Mouse (Mus musculus) gastrocnemius, postnatal 25 days (tissue): ENCODE data around the gene Mroh2a. TPM values are rescaled to one million over a fixed set of nuclear protein-coding genes. Genes with fewer than 3 reads are reported as not detected.

Source experiments
- DNase-seq: peaks from one replicate; pipeline ENCODE4 v3.0.0; 2022
- total RNA-seq, 2 experiments: library from RNA; stranded (reverse); gene quantifications; 1 replicate in 1 of 2; 2 replicates in 1 of 2; pipeline ENCODE4 v1.2.3; 2021

The Mroh2a gene
- total RNA-seq, 2 experiments from 2014 or later, result not detected

DNA sequence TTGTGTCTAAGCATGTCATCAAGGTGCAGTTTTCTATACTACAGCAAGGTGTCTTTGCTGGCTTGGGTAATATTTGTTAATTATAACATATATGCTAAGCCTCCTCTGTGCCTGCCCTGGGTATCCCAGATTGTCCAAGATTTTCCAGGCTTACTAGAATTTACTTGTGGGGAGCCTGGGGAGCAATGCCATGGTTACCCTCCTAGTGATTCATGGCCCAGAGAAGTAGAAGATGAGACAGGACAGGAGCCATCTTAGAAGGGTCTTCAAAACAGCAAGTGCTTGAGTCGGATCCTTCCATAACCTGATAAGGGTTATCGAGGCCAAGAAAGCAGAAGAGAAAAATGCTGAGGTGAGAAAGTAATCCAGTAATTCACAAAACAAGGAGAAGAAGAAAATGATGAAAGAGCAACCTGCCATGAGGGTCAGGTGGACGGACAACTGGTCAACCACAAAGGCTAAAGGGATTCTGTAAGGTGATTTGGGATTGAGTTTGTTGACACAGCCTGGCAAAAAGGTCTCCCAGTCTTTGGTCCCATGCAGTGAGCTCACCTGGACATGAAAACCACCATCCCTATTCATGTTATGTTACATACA is 64.7 kb downstream of the Mroh2a start:
- peak; percentile 6 for DNase-seq

GRCm38 (mm10) chr1:88292057-88292456 is 65.3 kb downstream of the Mroh2a start:
- no peak for DNase-seq

DNA sequence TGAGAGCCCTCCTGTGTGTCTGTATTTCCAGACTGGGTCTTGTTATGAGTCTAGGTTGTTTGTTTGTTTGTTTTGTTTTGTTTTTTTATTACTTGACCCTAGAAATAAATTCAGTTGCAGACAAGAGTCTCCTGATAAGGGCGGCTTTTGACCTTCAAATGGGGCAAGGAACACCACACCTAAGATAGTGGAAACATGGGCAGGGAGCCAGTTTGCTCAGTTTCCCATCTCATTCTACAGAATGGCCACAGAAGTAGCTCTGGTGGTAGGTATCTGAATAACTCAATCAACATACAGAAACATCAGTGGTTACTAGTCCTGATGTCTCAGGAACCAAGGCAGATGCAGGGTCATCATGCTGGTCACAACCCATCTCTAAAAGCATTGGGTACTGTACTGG is 67.9 kb downstream of the Mroh2a start:
- no peak for DNase-seq

DNA sequence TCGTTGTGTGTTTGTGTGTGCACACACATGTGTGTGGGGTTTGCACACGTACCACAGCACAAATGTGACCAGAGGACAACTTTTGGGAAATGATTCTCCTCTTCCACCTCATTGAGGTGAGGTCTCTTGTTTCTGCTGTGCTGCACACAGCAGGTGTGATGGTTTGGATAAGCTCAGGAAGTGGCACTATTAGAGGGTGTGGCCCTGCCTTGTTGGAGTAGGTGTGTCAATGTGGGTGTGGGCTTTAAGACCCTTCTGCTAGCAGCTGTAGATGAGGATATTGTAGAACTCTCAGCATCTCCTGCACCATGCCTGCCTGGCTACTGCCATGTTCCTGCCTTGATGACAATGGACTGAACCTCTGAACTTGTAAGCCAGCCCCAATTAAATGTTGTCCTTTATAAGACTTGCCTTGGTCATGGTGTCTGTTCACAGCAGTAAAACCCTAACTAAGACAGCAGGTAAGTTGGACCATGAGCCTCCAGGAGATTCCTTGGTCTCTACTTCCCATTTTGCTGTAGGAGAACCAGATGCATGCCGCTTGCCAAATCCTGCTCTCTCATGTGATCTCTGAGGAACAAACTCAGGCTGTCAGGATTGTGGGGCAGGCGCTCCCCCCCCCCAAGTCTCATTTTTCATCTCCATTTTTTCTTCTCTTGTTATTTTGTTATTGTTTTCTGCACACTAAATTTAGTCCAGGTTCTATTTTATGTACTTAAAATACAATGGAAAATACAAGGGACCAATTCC is 69.6 kb downstream of the Mroh2a start:
- no peak for DNase-seq

GRCm38 (mm10) chr1:88297480-88298258 is 70.9 kb downstream of the Mroh2a start:
- no peak for DNase-seq

DNA sequence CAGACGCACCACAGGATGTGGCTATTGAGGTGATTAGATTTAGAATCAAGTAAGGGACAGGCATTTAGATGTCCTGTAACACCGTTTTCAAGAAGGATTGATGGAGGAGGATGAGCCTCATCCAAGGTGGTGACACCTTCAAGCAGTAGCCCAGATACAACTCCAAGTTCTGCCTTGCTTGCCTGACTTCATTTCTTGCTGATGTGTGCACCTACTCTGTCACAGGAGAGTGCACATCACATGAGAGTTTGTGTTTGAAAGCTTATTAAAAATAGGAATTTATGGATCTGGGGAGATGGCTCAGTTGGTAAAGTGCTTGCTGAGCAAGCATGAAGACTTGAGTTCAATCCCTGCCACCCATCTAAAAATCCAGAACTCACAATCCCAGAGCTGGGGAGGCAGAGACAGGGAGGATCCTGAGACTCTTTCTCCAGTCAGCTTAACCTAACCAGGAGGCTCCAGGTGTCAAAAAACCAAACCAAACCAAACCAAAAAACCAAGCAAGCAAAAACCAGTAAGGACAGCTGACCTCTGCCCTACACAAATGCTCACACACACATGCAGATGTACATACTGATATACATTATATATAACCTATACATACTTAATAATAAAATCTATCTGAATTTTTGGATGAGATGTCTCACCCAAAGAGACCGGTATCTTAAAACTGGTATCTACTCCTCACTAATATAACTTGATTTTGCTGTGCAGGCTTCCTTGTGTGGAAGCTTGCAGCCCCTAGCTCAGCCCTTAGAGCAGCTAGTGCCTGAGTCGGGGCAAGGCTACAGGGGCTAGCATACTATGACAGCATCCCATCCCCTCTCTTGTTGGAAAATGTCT is 72.1 kb downstream of the Mroh2a start:
- no peak for DNase-seq

GRCm38 (mm10) chr1:88299529-88299945 is 72.8 kb downstream of the Mroh2a start:
- DNase-seq, result no peak

GRCm38 (mm10) chr1:88300301-88301050 is 73.7 kb downstream of the Mroh2a start:
- no peak for DNase-seq

- DNase-seq, result no peak
Measured at GRCm38 (mm10) chr1:88301121-88302014, 74.6 kb downstream of the Mroh2a start.

DNA sequence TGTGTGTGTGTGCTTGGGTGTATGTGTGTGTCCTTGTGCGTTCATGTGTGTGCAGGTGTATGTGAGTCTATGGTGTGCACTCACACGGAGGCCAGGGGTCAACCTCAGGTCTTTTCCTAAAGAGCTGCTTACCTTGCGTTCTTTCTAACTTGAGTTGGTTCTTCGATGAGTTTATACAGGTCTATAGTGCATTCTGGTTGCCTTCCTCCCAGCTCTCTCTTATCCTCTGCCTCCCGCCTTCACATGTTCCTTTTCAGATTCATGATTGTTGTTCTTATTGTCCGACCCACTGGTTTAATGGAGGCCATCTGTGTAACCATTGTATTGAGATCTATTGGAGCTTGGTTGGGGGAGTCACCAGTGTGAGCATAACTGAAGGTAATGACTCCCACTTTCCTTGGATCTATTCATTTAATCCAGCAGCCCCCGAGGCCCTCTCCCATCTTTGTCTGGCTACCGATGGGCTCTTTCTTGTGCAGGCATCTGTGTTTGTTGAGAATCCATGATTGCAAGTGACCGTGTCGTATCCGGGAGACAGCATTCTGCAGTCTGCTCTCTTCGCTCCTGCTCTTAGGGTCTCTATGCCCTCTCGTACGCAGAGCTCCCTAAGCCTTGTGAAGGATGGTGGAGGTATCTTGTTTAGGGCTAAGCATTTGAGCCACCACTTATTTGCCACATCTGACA is 75.4 kb downstream of the Mroh2a start:
- no peak for DNase-seq

GRCm38 (mm10) chr1:88303762-88304161 is 77.0 kb downstream of the Mroh2a start:
- no peak for DNase-seq

GRCm38 (mm10) chr1:88304261-88304985 is 77.6 kb downstream of the Mroh2a start:
- DNase-seq, result no peak

GRCm38 (mm10) chr1:88305018-88305795 is 78.4 kb downstream of the Mroh2a start:
- no peak for DNase-seq

- DNase-seq, result no peak
Measured at GRCm38 (mm10) chr1:88306543-88306942, 79.8 kb downstream of the Mroh2a start.

DNA sequence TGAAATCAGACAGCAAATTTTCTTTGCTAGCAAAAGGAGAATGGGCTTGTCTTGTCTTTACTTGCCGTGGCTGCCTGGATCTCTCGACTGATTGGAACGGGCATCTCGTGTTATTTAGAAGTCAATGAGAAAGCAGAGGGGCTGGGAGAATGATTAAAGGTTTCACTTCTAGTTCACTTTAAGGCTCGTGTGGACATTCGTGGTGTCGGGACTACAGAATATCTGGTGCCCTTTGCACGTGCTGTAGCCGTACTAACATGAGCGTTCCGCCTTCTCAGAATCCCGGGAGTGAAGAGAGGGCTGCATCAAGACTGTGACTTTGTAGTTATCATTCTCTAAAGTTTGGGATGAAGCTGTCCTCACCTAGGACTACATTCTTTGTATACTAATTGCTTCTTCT is 80.4 kb downstream of the Mroh2a start:
- no peak for DNase-seq

DNA sequence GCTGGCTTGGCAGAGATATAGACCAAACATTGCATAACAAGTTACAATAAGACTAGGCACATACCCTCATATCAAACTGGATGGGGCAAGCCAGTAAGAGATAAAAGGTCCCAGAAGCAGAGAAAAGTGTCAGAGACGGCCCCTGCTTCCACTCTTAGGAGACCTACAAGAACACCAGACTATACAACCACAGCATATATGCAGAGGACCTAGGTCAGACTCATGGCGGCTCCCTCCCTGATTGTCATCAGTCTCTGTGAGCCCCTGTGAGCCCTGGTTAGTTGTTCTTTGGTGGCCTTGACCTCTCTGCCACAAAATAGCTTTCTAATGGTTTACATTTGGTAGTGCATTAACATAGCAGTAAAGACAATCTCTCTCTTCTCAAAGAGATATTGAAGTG is 82.2 kb downstream of the Mroh2a start:
- no peak for DNase-seq

GRCm38 (mm10) chr1:88309905-88310304 is 83.1 kb downstream of the Mroh2a start:
- DNase-seq, result no peak

DNA sequence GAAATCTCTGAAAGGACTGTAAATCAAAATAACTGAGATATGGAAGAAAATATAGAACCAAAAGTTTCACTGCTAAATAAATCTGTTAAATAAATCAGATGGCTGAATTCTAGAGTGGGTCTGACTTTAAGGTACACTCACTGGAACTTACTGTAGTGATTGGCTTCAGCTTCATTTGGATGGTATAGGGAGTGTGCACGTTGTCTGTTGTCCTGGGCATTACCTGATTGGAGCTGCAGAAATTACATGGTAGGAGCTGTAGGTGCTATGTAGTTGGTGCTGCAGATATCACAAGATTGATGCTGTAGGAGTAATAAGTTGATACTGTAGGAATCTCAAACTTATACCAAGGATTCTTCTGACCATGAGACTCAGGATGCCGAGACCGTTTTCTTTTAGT is 83.6 kb downstream of the Mroh2a start:
- DNase-seq, result no peak
